Mouse (Mus musculus): Measurements from ENCODE around the gene Prss57. TPM values are rescaled to one million over a fixed set of nuclear protein-coding genes. Genes with fewer than 3 reads are reported as not detected.

Gene Prss57
- polyA plus RNA-seq (2012; rRNA removed), result 0.11 TPM in 1 of 2 replicates, not detected in the other

DNA sequence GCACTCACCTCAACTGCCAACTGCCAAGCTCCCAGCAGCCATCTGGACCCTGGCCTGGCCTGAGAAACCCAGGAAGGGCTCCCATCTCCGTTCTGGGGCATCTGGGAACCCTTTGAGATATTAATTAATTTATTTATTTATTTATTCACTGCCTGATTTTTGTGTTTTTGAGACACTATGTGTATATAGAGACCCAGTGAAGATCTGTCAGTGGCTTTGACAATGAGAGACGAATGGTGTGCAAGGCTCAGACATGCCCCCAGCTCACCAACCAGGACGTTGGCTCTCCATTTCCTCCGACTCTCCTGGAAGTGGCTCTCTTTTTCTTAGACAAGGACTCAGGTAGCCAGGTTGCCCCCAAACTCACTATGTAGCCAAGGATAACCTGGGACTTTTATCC, at the start of gene Prss57:
Prss57 (minus strand) TSS at position 101 of the 400 bp plus-strand sequence.
- Histone ChIP-seq H3K27ac (ENCODE audit: control insufficient read depth, insufficient read depth, low read depth, low read length) (no peak within 1 kb of the TSS), H3K4me3 (ENCODE audit: control insufficient read depth, low read depth, low read length) (no peak within 1 kb of the TSS), H3K36me3 (ENCODE audit: control insufficient read depth, insufficient read depth, low read length) (no peaks in the 10 kb centered on the region), H3K4me1 (ENCODE audit: control insufficient read depth, insufficient read depth, low read length) (peaks cover 19% of the 10 kb centered on the region), H3K27me3 (ENCODE audit: control insufficient read depth, insufficient read depth, low read length) (no peaks in the 10 kb centered on the region)
- TF ChIP-seq POLR2A (IDR thresholded peaks at IDR 0.05; ENCODE audit: control insufficient read depth, low read depth, low read length) (no peak), CTCF (IDR thresholded peaks at IDR 0.05; ENCODE audit: control insufficient read depth, insufficient read depth, insufficient replicate concordance, low read depth, low read length) (no peak)

DNA sequence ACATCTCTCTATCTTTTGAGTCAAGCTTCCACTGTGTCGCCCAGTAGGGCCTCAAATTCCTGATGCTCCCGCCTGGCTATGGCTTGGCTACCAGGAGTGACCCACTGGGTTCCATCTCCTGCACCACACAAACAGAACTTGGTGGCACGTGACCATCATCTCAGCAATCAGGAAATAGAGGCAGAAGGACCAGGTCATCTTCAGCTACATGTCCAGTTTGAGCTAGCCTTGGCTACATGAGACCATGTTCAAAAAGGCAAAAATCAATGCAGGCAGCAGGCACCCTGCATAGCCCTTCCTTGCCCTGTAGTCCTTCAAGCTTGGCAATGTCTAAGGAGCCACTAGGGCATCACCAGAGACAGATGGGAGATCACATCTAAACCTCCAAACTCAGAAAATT, 49.3 kb upstream of the Prss57 start:
- Histone ChIP-seq H3K4me1 (ENCODE audit: control insufficient read depth, insufficient read depth, low read length) (peaks cover 5% of the 10 kb centered on the region), H3K27me3 (ENCODE audit: control insufficient read depth, insufficient read depth, low read length) (no peaks in the 10 kb centered on the region), H3K27ac (ENCODE audit: control insufficient read depth, insufficient read depth, low read depth, low read length) (peak overlapping the region; percentile 76; the same call in 1 of the 2 replicates), H3K4me3 (ENCODE audit: control insufficient read depth, low read depth, low read length) (no peak overlapping the region), H3K36me3 (ENCODE audit: control insufficient read depth, insufficient read depth, low read length) (no peaks in the 10 kb centered on the region)
- TF ChIP-seq POLR2A (IDR thresholded peaks at IDR 0.05; ENCODE audit: control insufficient read depth, low read depth, low read length), result no peak
- no peak for TF ChIP-seq CTCF (IDR thresholded peaks at IDR 0.05; ENCODE audit: control insufficient read depth, insufficient read depth, insufficient replicate concordance, low read depth, low read length)

DNA sequence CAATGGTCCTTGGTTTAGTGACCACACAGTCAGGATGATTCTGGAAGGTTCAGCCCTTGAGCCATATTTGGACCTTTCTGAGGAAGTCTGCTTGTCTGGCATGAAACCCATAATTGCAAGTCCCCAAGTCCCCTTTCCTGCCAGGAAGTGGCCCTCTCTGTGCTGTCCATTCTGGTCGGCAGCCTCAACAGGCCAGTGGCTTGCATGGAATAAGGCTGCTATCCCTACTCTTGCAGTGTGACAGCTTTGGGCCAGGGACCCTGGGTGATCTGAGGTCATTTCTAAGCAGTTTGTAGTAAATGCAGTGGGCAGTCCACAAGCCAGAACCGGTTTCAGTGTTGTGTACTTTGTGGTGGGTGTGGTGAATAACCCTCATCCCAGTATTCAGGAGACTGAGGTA, 47.4 kb upstream of the Prss57 start:
- Histone ChIP-seq H3K27ac (ENCODE audit: control insufficient read depth, insufficient read depth, low read depth, low read length) (no peak overlapping the region), H3K4me1 (ENCODE audit: control insufficient read depth, insufficient read depth, low read length) (peaks cover 5% of the 10 kb centered on the region), H3K27me3 (ENCODE audit: control insufficient read depth, insufficient read depth, low read length) (no peaks in the 10 kb centered on the region), H3K4me3 (ENCODE audit: control insufficient read depth, low read depth, low read length) (no peak overlapping the region), H3K36me3 (ENCODE audit: control insufficient read depth, insufficient read depth, low read length) (no peaks in the 10 kb centered on the region)
- TF ChIP-seq CTCF (IDR thresholded peaks at IDR 0.05; ENCODE audit: control insufficient read depth, insufficient read depth, insufficient replicate concordance, low read depth, low read length) (no peak), POLR2A (IDR thresholded peaks at IDR 0.05; ENCODE audit: control insufficient read depth, low read depth, low read length) (no peak)

DNA sequence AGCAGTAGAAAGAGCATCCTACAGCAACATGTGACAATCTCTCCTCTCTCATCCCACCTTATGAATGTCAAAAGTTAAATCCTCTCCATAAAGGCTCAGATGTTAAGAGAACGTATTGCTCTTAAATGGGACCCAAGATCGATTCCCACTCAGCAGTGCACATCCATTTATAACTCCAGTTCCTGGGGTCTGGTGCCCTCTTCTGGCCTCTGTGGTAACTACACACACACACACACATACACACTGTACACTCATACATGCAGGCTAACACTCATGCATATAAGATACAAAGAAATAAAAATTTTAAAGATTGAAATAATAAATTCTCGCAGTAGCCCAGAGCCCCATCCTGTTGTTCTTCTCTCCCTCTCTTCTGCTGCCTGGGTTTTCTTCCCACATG, 46.2 kb upstream of the Prss57 start:
- TF ChIP-seq CTCF (IDR thresholded peaks at IDR 0.05; ENCODE audit: control insufficient read depth, insufficient read depth, insufficient replicate concordance, low read depth, low read length) (no peak), POLR2A (IDR thresholded peaks at IDR 0.05; ENCODE audit: control insufficient read depth, low read depth, low read length) (no peak)
- Histone ChIP-seq H3K36me3 (ENCODE audit: control insufficient read depth, insufficient read depth, low read length) (no peaks in the 10 kb centered on the region), H3K27ac (ENCODE audit: control insufficient read depth, insufficient read depth, low read depth, low read length) (no peak overlapping the region), H3K27me3 (ENCODE audit: control insufficient read depth, insufficient read depth, low read length) (no peaks in the 10 kb centered on the region), H3K4me1 (ENCODE audit: control insufficient read depth, insufficient read depth, low read length) (peaks cover 5% of the 10 kb centered on the region), H3K4me3 (ENCODE audit: control insufficient read depth, low read depth, low read length) (no peak overlapping the region)

DNA sequence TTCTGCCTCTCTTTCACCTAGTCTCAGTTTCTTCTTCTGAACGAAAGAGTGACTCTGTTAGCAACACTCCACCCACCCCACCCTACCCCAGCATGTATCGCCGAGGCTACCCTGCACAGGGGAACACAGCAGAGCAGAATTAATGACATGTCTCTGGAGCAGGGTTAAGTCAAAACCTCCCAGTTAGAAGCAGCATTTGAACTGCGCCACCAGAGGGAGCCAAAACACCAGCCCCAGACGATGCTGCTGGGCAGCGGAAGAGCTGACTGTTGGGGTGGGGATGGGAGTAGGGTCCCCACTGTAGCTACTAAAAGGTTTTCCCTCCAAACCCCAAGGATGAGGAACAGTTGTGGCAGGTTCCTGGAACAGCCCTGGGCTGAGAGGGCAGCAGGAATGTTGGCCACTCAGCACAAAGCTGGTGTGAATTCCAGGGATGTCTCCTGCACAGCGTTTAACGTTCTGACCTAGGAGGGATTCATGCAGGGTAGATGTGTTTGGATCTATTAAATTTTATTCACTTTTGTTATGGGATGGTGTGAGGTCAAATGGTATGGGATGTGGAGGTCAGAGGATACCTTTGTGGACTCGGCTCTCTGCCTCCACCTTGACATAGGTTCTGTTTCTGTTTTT, 44.1 kb upstream of the Prss57 start:
- no peaks in the 10 kb centered on the region for H3K36me3 ChIP-seq (ENCODE audit: control insufficient read depth, insufficient read depth, low read length)
- no peak overlapping the region for H3K27ac ChIP-seq (ENCODE audit: control insufficient read depth, insufficient read depth, low read depth, low read length)
- no peaks in the 10 kb centered on the region for H3K27me3 ChIP-seq (ENCODE audit: control insufficient read depth, insufficient read depth, low read length)
- TF ChIP-seq POLR2A (IDR thresholded peaks at IDR 0.05; ENCODE audit: control insufficient read depth, low read depth, low read length) (no peak), CTCF (IDR thresholded peaks at IDR 0.05; ENCODE audit: control insufficient read depth, insufficient read depth, insufficient replicate concordance, low read depth, low read length) (peak; percentile 80)
- no peak overlapping the region for H3K4me3 ChIP-seq (ENCODE audit: control insufficient read depth, low read depth, low read length)
- no peaks in the 10 kb centered on the region for H3K4me1 ChIP-seq (ENCODE audit: control insufficient read depth, insufficient read depth, low read length)

DNA sequence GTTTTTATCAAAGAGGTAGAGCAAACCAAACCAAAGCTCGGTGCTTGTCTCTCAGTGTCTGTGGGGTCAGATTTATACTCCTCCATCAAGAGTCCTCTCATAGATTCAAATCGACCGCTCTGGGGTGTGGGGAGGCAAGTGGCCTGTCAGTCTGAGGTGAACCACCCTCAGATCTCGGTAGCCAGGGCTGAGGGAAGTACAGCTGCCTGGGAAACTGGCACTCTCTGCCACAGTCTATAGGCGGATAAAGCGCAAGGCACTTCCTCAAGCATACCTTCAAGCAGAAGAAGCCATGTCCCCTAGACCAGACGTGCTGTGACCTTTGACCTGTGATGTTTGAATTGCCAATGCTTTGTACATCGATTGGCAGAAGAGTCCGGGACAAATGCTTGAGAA, 42.0 kb upstream of the Prss57 start:
- H3K4me1 ChIP-seq (ENCODE audit: control insufficient read depth, insufficient read depth, low read length), result no peaks in the 10 kb centered on the region
- H3K27ac ChIP-seq (ENCODE audit: control insufficient read depth, insufficient read depth, low read depth, low read length), result no peak overlapping the region
- no peaks in the 10 kb centered on the region for H3K36me3 ChIP-seq (ENCODE audit: control insufficient read depth, insufficient read depth, low read length)
- TF ChIP-seq CTCF (IDR thresholded peaks at IDR 0.05; ENCODE audit: control insufficient read depth, insufficient read depth, insufficient replicate concordance, low read depth, low read length) (no peak), POLR2A (IDR thresholded peaks at IDR 0.05; ENCODE audit: control insufficient read depth, low read depth, low read length) (no peak)
- no peaks in the 10 kb centered on the region for H3K27me3 ChIP-seq (ENCODE audit: control insufficient read depth, insufficient read depth, low read length)
- no peak overlapping the region for H3K4me3 ChIP-seq (ENCODE audit: control insufficient read depth, low read depth, low read length)

DNA sequence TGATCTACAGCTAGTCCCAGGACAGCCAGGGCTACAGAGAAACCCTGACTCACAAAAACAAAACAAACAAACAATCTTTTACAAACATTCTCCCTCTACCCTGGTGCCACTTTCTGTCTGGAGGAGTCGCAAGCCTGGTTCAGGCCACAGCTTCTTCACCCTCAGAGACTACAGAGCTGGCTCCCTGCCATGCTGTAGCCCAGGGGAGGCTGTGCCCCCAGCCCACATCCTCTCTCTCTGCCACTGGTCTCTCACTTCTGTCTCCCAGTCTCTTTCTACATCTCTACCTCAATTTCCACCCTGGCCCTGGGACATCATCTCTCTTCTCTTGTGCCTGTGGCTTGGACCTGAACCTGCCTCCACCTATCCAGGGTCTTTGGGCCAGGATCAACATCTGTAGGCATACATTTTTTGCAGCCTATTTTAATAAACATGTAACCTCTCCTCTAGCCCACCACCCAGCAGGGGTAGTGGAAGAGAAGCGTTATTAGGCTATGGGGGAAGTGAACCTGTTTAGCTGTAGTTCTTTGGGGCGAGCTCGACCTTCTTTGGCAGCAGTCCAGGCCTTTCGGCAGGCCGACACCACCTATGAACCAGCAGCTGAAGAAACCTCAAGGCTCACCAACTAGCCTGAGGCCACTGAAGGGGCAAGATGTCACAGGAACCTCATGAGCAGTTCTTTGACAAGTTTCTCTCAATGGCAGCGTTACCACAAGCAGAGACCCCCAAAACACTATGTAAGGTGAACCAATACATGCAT, 41.4 kb upstream of the Prss57 start:
- no peak overlapping the region for H3K4me3 ChIP-seq (ENCODE audit: control insufficient read depth, low read depth, low read length)
- no peaks in the 10 kb centered on the region for H3K36me3 ChIP-seq (ENCODE audit: control insufficient read depth, insufficient read depth, low read length)
- no peak overlapping the region for H3K27ac ChIP-seq (ENCODE audit: control insufficient read depth, insufficient read depth, low read depth, low read length)
- no peaks in the 10 kb centered on the region for H3K4me1 ChIP-seq (ENCODE audit: control insufficient read depth, insufficient read depth, low read length)
- TF ChIP-seq POLR2A (IDR thresholded peaks at IDR 0.05; ENCODE audit: control insufficient read depth, low read depth, low read length) (no peak), CTCF (IDR thresholded peaks at IDR 0.05; ENCODE audit: control insufficient read depth, insufficient read depth, insufficient replicate concordance, low read depth, low read length) (no peak)
- no peaks in the 10 kb centered on the region for H3K27me3 ChIP-seq (ENCODE audit: control insufficient read depth, insufficient read depth, low read length)

All from testis, adult 2 months (tissue).